Mouse (Mus musculus): ENCODE measurements at regions not wholly inside any gene's neighbourhood (a gene's known extent, or its start where the extent isn't known, plus 50 kb on each side); places are given as distances from the start of the nearest gene placed in this dataset.

DNA sequence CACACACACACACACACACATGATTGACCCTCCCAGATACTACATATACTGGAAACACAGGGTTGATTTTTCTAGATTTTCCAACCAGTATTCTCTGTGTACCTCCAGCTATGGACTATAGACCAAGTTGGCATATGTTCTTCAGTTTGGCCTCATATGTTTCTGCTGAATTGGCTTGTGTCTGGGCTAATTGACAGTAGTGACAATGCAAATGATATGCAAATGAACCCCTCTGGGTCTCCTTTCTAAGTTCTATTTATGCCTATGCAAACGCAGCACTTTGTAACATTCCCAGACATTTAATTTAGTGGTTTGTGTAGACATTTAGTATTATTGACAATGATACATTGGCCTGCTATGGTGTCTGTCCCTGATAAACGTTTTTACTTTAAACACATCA lies 582.0 kb upstream of the Negr1 start:
- DNase-seq (ENCODE audit: low read depth, low spot score), result no peak

DNA sequence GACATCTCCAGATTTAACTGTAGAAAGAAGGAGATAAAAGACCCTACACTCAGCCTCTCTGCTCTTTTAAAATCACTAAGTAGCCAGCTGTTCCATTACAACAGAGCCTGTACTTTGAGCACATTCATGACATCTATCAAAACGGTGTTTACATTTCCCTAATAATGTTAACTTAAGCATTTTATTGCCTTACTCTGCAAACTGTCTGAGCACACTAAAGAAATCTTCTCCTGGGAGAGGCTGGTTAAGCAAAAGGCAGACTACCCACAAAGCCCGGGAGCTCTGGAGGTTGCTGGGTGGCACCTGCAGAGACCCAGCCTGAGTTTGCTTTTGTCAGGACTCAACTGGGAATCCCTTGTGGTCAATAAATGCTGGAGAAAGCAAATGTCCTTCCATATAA lies 567.5 kb upstream of the Negr1 start:
- DNase-seq (ENCODE audit: low read depth, low spot score), result no peak

DNA sequence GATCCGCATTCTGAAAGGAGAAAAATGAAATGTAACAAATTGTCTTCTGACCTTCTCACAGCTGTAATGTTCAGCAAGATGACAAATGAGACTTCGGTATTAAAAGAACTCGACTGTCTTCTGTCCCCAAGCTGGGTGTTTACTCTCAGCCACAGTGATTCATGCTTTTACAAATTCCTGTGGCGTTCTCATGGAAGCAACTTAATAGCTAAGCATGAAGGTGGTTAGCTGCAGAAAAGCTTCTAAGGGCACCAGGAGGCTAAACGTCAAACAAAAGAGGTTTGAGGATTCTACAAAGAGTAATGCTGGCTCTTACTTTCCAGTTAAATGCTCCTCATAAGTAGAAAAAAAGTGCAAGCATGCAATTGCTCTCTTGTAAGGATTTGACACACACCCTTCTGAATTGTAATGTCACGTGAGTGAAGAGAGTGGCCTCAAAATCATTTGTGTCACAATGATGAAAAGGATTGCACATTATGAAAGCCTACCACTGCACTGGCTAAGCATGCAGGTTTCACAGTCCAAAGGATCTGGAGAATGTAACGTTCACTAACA lies 543.8 kb upstream of the Negr1 start:
- DNase-seq (ENCODE audit: low read depth, low spot score), result no peak

DNA sequence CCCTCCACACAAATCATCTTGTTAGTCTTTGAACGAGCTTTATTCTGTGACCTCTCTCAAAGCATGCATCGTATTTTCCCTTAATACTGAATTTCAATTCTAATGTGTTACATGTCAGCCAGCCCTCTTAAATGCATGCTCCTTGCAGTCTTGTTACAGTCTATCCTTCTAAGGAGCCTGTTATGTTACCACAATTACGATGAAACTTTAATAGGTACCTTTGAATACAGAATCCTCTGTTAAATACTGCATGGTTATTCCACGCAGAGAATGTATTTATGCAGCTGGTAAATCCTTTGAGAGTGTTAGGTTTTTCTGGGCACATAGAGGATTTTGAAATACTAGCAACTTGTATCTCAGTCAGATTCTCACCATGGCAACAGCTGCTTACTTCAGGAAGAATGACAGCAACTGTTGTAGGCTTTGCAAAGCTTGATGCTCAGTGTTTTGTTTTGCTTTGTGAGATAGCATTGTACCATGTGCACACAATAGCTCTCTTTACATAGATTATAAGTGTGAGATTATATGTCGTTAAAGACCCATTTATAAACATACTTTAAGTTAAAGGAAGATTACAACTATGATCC lies 532.9 kb upstream of the Negr1 start:
- DNase-seq (ENCODE audit: low read depth, low spot score), result no peak

DNA sequence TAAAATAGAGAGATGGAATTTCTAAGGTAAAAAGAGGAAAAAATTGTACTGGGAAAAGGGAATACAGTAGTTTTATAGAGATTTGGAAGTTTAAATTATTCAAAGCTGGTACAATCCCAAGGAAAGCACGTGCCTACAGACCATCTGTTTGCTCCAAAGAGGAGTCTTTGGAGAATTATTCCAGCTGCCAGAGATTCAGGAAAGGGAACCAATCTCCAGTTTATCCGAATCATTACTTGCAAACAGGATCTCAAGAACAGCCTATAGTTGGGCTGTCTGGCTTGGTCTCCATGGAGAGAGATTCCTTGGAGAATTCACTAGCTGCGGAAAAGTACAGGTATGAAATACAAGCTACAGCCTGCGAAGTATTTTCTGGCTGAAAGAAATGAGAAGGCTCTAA lies 491.3 kb upstream of the Negr1 start:
- no peak for DNase-seq (ENCODE audit: low read depth, low spot score)

DNA sequence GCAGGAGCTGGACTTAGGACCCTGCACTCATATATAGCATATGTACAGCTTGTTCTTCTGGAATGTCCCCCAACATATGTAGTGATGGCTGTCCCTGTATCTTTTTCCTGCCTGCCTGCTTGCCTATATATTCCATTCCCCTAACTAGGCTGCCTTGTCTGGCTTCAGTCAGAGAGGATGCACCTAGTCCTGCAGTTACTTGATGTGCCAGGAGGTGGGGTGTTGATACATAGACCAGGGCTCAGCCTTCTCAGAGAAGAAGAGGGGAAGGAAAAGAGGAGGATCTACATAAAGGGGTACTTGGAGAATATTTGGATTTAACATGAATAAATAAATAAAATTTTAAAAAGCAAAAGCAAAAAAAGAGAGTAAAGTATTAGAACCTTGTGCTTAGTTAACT lies 479.3 kb upstream of the Negr1 start:
- DNase-seq (ENCODE audit: low read depth, low spot score), result no peak

DNA sequence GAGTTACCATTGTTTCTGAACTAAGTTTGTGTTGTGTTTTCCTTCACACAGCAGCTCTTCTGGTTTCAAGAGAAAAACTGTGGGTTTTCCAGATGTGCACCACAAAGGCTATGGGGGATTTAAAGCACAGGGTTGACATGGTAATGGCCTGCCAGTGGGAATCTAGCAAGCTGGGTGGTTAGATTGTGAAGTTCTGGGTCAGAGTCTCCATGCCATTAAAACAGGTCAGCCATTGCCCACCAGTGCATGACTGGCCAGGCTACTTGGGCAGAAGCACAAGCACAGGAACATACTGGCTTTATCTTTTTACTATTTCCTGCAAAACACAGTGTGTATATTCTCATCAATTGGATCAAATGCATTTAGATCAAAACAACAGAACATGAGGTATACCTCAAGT lies 467.9 kb upstream of the Negr1 start:
- DNase-seq (ENCODE audit: low read depth, low spot score), result no peak

DNA sequence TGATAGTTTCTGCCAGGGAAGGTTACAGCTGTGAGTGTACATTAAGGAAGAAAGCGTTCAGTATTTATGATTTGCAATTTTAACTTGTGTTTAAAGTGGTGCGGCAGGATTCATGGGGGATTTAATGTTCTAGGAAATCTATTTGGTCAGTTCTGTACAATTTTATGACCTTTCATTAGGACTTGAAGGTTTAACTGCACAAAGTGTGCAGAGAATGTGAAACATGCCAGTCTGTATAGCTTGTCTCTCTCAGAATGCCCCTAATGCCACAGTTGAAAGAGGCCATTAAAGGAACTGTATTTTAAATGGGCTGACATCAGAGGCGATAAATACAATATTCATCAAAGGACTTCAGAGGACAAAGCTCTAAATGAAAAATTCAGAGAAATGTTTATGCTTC lies 466.6 kb upstream of the Negr1 start:
- DNase-seq (ENCODE audit: low read depth, low spot score), result no peak

DNA sequence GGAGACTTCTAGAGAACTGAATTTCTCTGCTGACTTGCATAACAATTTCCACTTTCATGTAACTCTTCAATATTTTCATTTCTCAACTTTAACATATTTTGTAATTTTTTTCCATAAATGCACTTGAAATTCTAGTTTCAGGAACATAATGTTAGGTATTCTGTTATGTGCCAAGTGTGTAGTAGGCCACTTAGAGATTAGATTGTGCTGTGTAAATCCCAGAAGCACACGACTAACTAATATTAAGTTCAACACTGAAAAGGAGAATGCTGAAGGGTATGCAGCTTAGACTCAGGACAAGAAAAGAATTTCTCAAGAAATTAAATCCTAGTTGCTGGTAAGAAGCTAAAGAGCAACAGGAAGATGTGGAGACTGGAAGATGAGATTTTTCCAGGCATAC lies 455.8 kb upstream of the Negr1 start:
- DNase-seq (ENCODE audit: low read depth, low spot score), result no peak

DNA sequence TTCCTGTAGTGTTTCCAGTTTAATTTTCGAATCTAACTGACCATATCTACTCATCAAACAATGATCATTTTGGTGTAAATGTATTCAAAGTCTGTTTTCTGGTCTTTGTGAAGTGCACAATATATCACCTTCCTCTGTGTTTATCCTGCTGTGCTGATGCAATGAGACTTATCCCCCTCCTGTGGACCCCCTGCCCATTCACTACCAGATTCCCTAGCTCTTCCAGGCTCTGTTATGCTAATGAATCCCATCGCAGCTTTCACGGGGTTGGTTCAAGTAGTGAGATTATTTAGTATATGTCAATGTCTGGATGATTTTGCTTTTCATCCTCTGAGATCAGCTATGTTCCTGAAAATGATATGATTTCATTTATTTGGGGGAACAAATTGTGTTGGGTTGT lies 441.3 kb upstream of the Negr1 start:
- no peak for DNase-seq (ENCODE audit: low read depth, low spot score)

DNA sequence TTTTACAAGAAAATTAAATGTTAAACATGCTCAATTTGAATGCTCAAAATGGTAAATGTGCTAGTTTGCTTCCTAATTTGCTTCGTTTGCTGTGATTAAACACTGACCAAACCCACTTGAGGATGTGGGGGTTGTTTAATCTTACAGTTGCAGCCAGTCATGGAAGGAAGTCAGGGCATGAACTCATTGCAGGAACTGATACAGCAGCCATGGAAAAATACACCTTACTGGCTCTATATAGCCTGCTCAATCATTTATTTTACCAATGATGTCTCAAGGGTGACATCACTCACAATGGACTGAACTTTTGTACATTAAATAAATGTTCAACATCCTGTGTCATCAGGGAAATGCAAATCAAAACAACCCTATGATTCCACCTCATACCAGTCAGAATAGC lies 430.0 kb upstream of the Negr1 start:
- DNase-seq (ENCODE audit: low read depth, low spot score), result no peak

DNA sequence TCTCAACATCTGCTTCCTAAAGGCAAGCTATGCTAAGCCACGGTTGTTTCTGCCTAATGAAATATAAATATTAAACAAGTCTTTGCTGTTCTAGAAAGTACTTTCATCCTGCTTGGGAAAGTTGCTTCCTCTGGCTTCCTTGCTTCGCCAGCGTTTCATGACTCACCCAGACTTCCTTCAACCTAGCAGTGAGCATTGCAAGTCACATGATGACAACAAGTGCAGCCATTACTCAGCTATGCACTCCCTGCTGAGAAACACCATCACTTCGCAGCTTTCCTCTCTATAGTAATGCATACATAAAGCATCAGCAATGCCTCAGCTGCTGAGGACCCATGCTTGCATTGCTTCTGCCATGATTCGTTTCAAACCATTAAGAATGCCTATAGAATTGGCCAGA lies 420.2 kb upstream of the Negr1 start:
- no peak for DNase-seq (ENCODE audit: low read depth, low spot score)

DNA sequence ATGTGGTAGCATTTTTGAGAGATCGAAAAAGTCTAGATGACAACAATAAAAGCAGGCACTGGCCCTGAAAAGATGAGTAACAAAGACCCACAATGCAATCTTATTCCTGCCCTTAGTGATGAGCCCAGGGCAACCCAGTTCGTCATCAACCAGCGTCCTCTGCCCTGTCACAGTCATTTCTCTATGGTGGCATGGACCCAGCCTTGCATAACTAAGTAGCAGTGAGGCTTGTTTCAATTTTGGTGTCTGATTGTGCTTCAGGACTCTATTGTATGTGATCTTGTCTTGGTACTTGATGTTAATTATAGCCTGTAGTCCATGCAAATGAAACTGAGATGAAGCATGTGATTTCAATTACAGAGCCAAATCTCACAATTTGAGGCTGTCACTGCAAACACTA lies 412.3 kb upstream of the Negr1 start:
- DNase-seq (ENCODE audit: low read depth, low spot score), result no peak

DNA sequence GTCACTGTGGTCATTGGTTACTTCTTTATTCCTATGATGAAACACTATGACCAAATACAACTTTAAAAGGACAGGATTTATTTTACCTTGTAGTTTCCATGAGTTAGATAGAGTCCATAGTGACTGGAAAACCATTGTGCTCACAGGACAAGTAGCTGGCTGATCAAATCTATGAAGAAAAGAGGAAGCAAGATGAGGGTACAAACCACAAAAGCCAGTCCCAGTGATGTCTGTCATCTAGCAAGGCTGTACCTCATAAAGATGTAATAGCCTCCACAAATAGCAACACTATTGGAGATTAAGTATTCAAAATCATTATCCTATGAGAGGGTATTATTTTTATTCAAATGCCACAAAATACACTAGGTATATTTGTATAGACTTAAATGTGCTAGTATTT lies 391.5 kb upstream of the Negr1 start:
- no peak for DNase-seq (ENCODE audit: low read depth, low spot score)

DNA sequence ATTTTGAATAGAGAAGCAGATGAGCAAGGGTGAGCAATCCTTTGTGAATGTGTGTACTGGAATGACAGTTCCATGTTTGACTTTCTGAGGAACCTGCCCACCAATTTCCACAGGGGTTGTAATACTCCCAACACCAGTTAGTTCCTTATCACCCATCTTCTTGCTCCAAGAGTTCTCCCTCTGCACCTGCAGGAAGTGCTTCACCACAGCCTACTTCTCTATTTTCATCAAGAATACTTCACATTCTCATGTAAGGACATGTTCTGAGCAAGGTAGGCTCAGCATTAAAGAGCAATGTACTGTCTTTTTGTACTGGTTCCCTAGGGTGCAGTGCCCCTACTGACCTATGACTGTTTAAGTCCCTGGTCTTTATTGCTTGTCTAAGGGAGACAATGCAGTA lies 362.9 kb upstream of the Negr1 start:
- no peak for DNase-seq (ENCODE audit: low read depth, low spot score)

DNA sequence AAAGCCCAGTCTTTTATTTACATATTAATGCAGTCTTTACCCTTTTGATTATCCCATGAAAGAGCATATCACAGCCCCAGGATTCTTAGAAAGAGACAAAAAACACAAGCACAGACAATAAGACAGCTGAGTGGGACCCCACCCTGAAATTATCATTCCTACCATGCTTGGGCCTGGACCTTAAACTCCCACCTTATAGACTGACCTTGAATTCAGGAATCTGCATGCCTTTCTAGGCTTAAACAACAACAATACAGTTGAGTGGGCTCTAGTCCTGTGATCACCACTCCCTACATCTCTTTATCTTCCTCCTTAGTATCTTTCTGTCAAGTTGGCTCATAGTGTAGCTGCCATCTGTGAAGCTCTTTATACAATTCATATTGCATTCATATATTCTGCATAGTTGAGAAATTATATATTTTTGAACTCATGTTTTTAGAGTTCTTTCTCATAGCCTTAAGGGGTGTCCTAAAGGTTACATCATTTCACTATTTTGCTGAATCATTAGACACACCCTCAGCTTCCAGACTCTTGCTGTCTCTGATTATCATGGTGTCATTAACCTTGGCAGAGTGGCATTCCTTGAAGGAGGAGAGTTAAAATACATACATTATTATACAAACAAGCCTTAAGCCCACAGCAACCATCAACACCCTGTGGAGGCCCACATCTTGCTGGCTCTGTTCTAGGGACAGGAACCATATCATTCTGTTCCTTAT lies 361.7 kb upstream of the Negr1 start:
- DNase-seq (ENCODE audit: low read depth, low spot score), result no peak

DNA sequence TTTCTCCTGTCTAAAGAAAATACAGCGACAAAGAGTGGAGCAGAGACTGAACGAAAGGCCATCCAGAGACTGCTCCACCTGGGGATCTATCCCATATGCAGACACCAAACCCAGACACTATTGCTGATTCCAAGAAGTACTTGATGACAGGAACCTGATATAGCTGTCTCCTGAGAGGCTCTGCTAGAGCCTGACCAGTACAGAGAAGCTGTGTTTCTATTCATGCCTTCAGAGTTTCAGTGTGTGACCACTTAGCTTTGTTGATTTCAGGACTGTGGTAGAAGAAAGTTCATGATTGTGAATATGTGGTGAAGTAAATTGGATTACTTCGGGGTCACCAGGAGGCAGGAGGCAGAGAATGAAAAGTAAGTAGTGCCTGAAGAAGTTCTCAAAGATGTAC lies 356.3 kb upstream of the Negr1 start:
- DNase-seq (ENCODE audit: low read depth, low spot score), result no peak

DNA sequence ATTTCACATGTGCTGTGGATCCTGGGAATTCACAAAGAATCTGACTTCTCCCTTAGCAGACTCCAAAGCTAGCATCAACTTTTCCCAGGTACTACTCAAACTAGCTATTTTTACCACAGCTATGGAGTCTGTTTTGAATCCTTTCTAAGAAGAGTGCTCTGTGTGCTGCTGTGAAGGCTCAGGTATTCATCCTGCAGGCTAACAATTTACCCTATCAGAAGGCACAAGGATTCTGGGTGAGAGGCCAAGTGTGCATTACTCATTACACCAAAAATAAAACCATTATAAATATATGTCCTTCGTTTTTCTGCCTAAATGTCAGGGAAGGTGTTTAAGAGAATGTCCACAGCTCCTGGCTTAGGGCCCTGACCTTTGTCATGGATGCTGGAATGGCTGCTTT lies 353.2 kb upstream of the Negr1 start:
- no peak for DNase-seq (ENCODE audit: low read depth, low spot score)

DNA sequence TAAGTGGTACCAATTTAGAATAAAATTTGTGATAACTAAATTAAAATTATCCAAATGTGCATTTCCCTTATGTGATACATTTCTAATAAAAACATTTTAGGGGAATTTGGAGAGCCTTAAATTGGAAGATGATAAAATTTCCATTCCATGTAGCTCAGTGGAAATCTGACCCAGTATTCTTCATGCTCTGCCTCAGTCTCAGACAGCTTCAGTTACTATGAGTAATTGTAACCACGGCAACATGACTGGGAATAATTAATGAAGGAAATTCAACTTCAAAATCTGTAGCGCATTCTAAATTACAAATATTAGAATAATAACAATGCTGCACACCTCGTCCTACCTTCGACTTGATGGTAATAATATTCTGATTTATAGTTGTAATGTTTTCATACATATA lies 350.8 kb upstream of the Negr1 start:
- DNase-seq (ENCODE audit: low read depth, low spot score), result no peak

DNA sequence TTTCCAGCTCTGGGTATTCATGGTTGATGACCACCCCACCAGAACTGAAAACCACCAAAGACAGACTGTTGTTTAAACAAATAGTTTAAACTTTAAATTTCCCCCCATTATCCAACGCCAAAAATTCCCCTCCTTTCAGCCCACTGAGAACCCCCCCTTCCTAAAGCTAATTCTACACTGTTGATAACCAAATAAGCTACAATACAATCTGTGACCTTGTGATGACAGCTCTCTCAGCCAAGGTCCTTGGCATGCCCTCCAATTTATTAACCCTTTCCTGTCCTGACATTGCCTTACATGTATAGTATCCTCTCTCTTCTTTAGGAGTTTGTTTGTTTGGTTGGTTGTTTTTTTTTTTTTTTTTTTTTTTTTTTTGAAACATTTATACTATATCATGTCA lies 346.8 kb upstream of the Negr1 start:
- no peak for DNase-seq (ENCODE audit: low read depth, low spot score)

DNA sequence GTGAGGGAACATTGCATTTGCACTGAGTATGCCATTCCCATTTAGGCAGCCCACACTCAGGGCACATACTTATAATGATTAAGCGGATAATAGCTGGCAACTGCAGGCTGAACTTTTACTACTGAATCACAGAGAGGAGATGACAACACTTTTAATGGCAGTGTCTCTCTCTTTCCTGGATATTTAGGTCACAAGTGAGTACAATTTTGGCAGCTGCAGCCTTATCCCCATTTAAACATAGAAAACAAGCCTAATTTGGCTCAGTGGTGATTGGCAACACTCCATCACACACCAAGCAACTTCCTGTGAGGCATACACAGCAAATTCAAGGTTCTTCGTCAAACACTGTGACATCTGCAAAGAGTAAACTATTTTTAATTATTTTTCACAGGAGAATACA lies 329.5 kb upstream of the Negr1 start:
- no peak for DNase-seq (ENCODE audit: low read depth, low spot score)

DNA sequence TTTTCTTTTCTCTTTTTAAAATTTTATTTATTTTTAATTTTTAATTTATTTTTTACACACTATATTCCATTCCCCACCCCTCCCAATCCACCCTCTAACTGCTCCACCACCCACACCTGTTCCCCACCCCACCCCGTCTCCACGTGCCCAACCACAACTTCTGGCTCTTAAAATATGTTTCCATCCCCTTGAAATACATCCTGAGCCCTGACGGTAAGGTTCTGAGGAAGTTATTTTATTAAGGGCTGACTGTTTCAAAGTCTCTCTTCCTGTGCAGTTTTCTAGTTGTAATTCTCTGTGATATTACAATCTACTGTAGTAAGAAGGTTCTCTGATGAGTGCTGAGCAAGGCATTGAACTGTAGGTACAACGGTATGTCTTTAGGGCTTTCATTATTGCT lies 325.6 kb upstream of the Negr1 start:
- DNase-seq (ENCODE audit: low read depth, low spot score), result no peak

DNA sequence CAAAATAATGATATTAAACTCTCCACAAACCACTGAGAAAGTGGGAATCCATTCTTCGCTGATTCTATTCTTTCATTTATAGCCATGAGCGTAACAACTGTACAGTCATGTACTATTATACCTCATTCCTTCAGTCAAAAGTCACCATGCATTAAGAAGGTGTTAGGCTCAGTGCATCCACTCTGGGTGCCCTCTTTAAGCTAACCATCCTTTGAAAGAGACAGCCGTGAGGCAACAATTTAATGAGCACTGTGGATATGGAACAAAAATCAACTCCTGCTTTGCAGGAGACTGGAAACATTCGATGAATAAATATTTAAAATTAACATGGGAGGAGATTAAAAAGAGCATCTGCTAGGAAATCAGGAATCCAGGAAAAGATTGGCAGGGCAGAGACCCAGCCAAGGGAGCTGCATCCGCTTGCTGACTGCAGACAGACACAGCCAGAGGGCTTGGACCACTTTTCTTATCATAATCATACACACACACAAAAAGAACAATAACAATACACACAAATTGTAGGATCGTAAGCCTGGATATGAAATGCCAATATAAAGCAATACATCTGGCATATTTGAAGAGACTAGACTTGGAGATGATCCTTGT lies 309.2 kb upstream of the Negr1 start:
- DNase-seq (ENCODE audit: low read depth, low spot score), result no peak

Data from CD4-positive helper T cell, adult 2 months (primary cell).